Mouse (Mus musculus): Measurements from ENCODE around the gene Rapgef4.

DNA sequence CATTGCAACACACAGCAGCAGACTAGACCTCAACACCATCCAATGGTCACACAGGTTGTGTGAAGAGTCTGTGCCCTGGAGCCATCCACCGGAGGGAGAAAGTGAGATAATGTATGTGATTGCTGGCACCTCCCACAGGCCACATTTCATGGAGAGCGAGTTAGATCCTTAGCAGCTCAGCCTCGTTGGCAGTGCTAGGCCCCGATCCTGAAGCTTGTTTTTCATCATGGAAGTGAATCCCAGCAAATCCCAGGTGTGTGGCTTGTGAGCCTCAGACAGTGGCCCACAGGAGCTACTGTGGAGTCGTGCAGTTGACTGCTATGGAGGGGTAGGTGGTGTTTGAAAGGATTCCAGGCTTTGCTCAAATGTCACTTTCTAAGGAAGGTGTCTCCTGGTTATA is 13.2 kb upstream of the Rapgef4 start:
- TF ChIP-seq GATA1 (IDR thresholded peaks at IDR 0.05; ENCODE audit: low read length) (no peak), TAL1 (IDR thresholded peaks at IDR 0.05; ENCODE audit: low read length) (no peak)
